Mouse (Mus musculus): ENCODE measurements around the gene Sh3bp1.

The Sh3bp1 gene

GRCm38 (mm10) chr15:78947657-78948056, 48.1 kb downstream of the Sh3bp1 start, which contains the start of gene Triobp:
Gene Triobp, plus strand, starts transcription at chr15:78947724.
- DNase-seq (ENCODE audit: low spot score) = no peak

- DNase-seq (ENCODE audit: low spot score) = no peak
Measured at GRCm38 (mm10) chr15:78948152-78948725, 48.7 kb downstream of the Sh3bp1 start.

GRCm38 (mm10) chr15:78948883-78949282, 49.3 kb downstream of the Sh3bp1 start:
- no peak for DNase-seq (ENCODE audit: low spot score)

DNA sequence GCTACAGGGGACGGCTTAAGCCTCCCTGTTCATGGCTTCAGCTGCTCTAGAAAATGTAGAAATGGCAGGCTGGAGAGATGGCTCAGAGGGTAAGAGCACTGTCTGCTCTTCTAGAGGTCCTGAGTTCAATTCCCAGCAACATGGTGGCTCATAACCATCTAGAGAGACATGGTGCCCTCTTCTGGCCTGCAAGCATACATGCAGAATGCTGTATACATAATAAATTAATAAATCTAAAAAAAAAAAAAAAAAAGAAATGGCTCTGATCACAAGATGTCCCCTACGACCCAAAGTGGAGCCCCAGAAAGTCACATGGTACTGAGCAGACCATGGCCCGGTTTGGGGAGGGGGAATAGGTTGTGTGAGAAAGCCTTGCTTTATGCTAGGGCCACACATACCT, 56.1 kb downstream of the Sh3bp1 start:
- no peak for DNase-seq (ENCODE audit: low spot score)

DNA sequence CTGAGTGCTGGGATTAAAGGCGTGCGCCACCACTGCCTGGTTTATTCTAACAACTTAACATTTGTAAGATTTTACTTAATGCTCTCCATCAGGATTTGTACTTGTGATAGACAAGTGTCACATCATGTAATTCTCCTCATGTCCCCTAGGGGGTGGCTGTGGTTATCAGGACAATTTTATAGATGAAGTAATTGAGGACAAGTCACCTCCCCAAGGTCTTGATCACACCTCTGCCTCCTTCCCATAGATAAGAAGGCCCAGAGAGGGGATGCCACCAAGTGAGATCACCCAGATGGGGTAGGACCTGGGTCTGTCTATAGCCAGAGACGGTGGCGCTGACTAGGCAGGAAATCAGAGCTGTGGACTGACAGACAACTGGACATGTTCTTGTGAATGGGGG, 56.8 kb downstream of the Sh3bp1 start:
- DNase-seq (ENCODE audit: low spot score) = no peak

- DNase-seq (ENCODE audit: low spot score) = no peak
Measured at GRCm38 (mm10) chr15:78957021-78957420, 57.5 kb downstream of the Sh3bp1 start.

DNA sequence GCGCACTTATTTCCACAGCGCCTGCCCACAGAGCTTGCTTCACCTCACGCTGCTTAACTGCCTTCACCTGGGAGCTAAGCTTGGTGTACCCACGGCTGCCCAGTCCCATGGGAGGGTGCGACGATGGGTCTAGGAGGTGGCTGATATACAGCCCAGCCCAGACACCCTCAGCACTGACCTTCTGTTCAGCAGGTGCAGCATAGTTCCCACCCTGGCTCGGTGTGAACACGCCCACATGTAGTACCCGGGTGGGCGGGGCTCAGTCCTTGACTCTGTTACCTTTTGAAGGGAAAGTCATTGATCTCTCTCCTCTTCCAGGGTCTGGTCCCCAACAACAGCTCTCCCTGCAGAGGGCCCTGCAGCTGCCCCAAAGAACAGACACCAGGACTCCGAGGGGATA, 60.0 kb downstream of the Sh3bp1 start:
- no peak for DNase-seq (ENCODE audit: low spot score)

- no peak for DNase-seq (ENCODE audit: low spot score)
Measured at GRCm38 (mm10) chr15:78960088-78960487, 60.5 kb downstream of the Sh3bp1 start.

Data from layer of hippocampus, adult 9-10 months (tissue).